Mouse (Mus musculus) mouse trophoblast stem cell (cell line): ENCODE results near the gene Ccdc83.

Source experiments
- in situ Hi-C, 2 experiments: fragments of 300-500 bp; cut with MseI, MboI; formaldehyde crosslinking; loops; 2 replicates in 1 of 2; 3 replicates in 1 of 2; pipeline ENCODE4 v1.15.1; 2025

Ccdc83 gene

GRCm38 (mm10) chr7:90265289-90265970, at the start of gene Ccdc83:
Ccdc83 (minus strand) TSS chr7:90265777.
- in situ Hi-C loops: loop anchor here (10.0 kb wide), 1 partner anchor 271 kb away; no protein-coding TSS in a partner anchor

GRCm38 (mm10) chr7:90313421-90313820, 47.8 kb upstream of the Ccdc83 start:
- in situ Hi-C loops: no loop called here

DNA sequence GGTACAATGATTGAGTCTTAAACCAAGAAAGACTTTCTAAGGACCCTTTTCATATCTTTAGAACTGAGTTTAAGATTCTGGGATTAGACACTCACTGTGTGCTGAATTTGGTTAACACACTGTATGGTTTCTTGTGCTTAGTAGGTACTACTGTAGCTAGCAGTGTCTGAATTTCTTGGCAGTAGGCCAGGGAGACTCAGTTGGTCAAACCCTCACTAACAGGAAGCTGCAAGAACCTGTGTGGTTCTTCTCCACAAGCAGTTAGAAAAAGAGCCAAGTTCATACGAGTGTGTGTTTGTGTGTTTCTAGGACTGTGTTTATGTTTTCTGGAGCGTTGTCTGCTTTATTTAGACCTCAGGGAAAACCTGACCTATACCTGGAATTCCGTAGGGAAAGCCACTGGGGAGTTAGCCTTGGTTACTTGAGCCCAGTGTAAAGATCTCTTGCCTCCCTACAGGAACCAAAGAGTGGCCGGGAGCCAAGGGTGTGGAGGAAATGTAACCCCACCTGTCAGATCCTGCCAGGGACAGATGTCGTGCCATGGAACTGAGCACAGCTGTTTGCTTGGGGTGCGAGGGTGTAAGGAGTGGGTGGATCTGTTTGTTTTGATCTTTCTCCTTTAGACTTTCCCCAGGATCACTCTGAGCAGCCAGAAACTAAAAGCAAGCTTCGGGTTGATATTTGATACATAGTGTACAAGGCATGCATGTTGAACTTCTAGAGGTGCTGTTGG, 46.7 kb upstream of the Ccdc83 start:
- in situ Hi-C loops: no loop called here

DNA sequence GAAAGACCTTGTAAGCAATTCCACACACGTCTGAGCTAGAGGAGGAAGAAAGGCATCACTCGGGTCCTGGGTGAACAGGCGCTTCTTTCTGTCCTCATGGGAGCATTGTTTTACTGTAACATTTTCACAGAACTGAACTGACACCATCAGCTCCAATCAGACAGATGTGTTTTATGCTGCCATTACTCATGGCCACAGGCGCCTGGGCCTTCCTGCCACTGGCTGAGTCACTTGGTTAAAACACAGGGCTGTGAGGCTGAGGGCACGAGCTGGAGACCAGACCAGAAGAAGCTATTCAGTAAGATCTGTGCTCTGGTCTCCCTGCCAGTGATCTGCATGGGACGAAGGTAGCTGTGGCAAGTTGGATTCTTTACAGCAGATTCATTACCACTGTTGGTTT, 42.4 kb upstream of the Ccdc83 start:
- in situ Hi-C loops: no loop called here

- in situ Hi-C loops: no loop called here
Measured at GRCm38 (mm10) chr7:90306968-90307367, 41.4 kb upstream of the Ccdc83 start.

GRCm38 (mm10) chr7:90306079-90306478, 40.5 kb upstream of the Ccdc83 start:
- in situ Hi-C loops: no loop called here

GRCm38 (mm10) chr7:90302647-90303552, 37.3 kb upstream of the Ccdc83 start:
- in situ Hi-C loops: no loop called here

- in situ Hi-C loops: no loop called here
Measured at GRCm38 (mm10) chr7:90301942-90302646, 36.5 kb upstream of the Ccdc83 start, which contains the start of gene Sytl2. Sytl2 (plus strand) TSS chr7:90302252.

DNA sequence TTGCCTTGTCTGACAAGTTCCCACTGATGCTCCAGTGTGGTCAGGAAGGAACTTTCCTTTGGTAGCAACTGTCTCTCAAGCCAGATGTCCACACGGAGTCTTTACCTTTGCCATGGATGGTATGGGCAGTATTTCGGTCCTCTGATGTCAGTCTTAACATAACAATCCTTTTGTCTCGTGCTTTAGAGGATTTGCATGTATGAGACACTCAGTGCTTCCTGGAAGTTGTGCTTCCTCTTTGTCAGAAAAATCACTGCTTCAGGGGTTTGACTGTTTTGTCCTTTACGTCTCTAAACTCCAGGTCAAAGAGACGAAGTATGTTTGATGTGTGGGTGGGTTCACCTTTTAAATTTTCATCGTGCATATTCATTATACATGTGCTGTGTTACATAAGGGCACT, 26.3 kb upstream of the Ccdc83 start:
- in situ Hi-C loops: no loop called here

- in situ Hi-C loops: loop anchor here in 1 of 2 experiments (10.0 kb wide), 1 partner anchor 120 kb away; no protein-coding TSS in a partner anchor
Measured at GRCm38 (mm10) chr7:90284793-90285192, 19.2 kb upstream of the Ccdc83 start.

DNA sequence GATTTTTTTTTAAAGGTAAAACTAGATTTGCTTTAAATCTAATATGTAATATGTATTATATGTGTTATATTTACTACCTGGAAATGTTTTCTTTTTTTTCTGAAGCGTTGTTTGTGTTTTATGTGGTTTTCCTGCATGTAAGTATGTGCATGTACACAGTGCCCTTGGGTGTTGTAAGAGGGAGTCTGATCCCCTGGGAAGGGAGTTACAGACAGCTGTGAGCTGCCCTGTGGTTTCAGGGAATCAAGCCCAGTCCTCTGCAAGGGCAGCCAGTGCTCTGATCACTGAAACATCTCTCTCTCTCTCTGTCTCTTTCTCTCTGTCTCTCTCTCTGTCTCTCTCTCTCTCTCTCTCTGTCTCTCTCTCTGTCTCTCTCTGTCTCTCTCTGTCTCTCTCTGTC, 17.2 kb upstream of the Ccdc83 start:
- in situ Hi-C loops: loop anchor here in 1 of 2 experiments (10.0 kb wide), 1 partner anchor 122 kb away; no protein-coding TSS in a partner anchor

DNA sequence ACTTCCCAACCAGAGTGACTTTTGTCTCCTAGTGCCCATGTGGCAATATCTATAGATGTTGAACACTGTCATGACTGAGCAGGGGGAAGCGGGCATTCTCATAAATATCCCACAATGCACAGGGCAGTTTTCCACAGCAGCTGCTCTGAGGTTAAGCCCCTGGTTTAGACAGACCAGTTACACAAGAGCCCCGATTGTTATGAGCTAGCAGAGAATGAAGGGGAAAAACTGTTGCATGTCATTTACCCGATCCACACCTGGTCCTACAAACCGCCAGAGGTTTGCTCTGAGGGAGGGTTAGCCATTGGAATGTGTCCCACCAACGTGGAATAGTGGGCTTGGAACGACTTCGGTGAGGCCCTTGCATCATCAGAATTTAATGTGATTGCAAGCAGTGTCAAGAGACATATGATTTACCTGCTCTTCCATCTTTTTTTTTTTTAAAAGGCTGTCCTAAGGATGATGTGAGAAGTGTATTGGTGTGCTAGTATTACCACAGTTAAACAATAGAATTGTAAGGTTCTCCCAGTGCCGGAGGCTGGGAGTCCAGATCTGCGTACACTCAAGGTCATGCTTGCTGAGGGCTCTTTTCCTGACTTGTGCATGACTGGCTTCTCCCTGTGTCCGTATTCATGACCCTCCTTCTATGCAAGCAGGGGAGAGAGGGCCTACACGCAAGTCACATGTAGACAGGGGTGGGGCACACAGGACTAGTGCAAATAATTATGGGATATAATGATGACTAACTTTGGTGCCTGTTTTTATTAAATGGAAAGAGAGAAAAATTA, 16.4 kb upstream of the Ccdc83 start:
- in situ Hi-C loops: loop anchor here in 1 of 2 experiments (10.0 kb wide), 1 partner anchor 123 kb away; no protein-coding TSS in a partner anchor

DNA sequence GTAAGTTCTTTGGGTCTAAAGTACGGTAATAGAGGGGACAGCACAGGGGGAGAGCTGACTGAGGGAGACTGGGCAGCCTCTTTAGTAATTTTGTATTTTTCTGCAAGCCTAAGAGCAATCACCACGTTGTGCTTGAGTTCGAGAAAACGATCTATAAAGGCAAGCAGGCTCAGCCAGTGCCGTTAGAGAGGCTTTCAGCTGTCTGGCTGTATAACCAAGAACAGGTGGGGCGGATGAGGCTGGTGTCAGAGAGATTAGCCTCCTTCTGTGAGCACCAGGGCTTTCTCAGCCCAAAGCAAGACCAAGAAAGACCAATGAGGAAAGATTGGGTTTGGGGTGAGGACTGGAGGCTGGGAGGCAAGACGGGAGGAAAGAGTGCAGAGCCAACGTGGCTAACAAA, 15.3 kb upstream of the Ccdc83 start:
- in situ Hi-C loops: loop anchor here in 1 of 2 experiments (10.0 kb wide), 1 partner anchor 124 kb away; no protein-coding TSS in a partner anchor

DNA sequence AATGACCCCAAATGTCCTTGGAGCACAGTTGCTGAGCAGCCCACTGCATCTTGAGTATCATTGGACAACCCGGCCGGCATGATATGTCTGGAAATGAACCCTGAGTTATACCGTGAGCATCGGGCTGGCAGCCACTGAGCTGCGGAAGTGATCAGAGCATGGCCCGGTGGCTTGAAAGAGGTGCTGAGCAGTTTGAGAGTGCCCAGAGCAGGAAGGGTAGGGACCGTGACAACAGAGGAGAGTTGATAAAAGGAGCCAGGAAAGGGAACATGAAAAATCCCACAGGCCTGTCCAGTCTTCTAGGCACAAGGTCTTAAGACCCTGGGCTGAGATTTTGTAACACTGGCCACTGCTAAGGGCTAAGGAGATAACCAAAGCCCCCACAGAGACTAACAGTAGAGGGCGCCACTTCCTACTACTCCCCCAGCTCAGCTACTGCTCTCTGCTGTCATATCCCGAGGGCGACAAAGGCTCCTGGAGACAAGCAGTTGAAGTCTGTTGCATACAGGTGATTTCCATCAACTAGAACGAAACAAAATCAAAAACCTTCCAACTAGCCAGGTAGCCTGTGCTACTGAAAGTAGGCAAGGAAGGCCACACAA, 14.8 kb upstream of the Ccdc83 start:
- in situ Hi-C loops: loop anchor here in 1 of 2 experiments (10.0 kb wide), 1 partner anchor 124 kb away; no protein-coding TSS in a partner anchor

DNA sequence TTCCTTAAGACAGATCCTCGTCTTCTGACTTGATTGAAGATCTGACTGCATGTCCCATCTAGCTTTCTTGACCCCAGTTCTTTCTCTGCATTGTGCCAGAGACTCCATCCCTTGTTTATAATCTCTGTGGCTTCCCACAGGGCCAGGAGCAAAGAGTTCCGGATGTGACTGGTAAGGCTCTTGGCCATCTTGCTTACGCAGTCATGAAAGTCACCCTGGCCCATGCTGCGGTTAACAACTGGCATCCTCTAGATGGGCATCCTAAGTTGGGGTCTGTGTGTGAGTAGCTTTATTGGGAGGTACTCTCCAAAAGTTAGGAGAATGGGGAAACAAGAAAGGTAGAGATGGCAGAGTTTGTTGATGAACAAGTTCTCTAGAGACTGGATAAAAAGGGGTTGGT, 13.6 kb upstream of the Ccdc83 start:
- in situ Hi-C loops: no loop called here

DNA sequence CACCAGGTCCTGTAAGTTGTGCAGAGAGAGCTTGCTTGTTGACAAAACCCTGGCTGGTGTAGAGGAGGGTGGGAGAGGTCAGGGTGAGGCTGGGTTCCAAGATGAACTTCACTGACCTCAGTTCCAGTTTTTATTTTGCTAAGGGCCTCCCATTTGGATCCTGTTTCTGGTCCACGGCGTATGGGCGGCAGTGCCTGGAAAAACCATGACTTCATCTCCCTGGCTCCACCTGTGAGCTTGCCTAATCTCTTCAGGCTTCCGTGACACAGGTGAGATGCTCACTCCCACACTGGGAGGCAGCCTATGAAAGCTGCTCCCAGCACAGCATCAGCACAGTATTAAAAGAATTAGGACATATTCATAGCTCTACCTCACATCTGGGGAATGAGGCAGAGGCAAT, 12.2 kb upstream of the Ccdc83 start:
- in situ Hi-C loops: no loop called here

GRCm38 (mm10) chr7:90277246-90277645, 11.7 kb upstream of the Ccdc83 start:
- in situ Hi-C loops: no loop called here

GRCm38 (mm10) chr7:90274561-90275100, 9.1 kb upstream of the Ccdc83 start:
- in situ Hi-C loops: no loop called here

- in situ Hi-C loops: no loop called here
Measured at GRCm38 (mm10) chr7:90270141-90270540, 4.6 kb upstream of the Ccdc83 start.
